Mouse (Mus musculus) kidney, adult 2 months (tissue): ENCODE data around the gene Atg10. TPM values are rescaled to one million over a fixed set of nuclear protein-coding genes. Genes with fewer than 3 reads are reported as not detected.

Experiments
- DNase-seq: peaks from one replicate; pipeline ENCODE4 v3.0.0; 2021
- H3K27ac ChIP-seq: fragments of 200-500 bp; 2 replicates; pipeline ENCODE4 v1.5.1; 2012; ENCODE audit warnings: low read depth, low read length, control low read depth, inconsistent platforms; ENCODE audit not compliant: insufficient read depth
- H3K27me3 ChIP-seq: fragments of 200-500 bp; replicated peaks from 2 replicates; pipeline ENCODE4 v1.6.1; 2012; ENCODE audit warnings: mild to moderate bottlenecking, moderate library complexity, low read length, inconsistent platforms; ENCODE audit not compliant: control insufficient read depth, insufficient read depth
- H3K36me3 ChIP-seq: fragments of 200-500 bp; 2 replicates; pipeline ENCODE4 v1.6.1; 2012; ENCODE audit warnings: mild to moderate bottlenecking, moderate library complexity, low read length, inconsistent platforms; ENCODE audit not compliant: control insufficient read depth, insufficient read depth
- H3K4me1 ChIP-seq: fragments of 200-500 bp; 2 replicates; pipeline ENCODE4 v1.6.1; 2011; ENCODE audit warnings: low read length; ENCODE audit not compliant: control insufficient read depth, insufficient read depth
- H3K4me3 ChIP-seq: fragments of 200-500 bp; 2 replicates; pipeline ENCODE4 v1.5.1; 2011; ENCODE audit warnings: mild to moderate bottlenecking, low read depth, low read length, control low read depth; ENCODE audit not compliant: insufficient read depth
- CTCF ChIP-seq: fragments of 200-500 bp; conservative IDR thresholded peaks from 2 replicates; pipeline ENCODE4 v1.5.1; 2011; ENCODE audit warnings: low read depth, mild to moderate bottlenecking, control low read depth, low read length, moderate library complexity, mixed read lengths; ENCODE audit not compliant: insufficient read depth, insufficient read length
- POLR2A ChIP-seq: fragments of 200-500 bp; IDR thresholded peaks from one replicate; pipeline ENCODE4 v1.6.1; 2011; ENCODE audit warnings: low read depth, low read length, control low read depth
- WGBS: fragments of 180-500 bp; shearing (Covaris S2); methylation state at CpG from one replicate; pipeline ENCODE4 v1.1.7; 2018; 5-methylcytosine and 5-hydroxymethylcytosine counted together
- polyA plus RNA-seq: library from polyadenylated mRNA; depleted of rRNA; stranded (reverse); fragments of >200 nt; gene quantifications from 2 replicates; pipeline ENCODE4 v1.2.3, GENCODE M21; 2012

Atg10 gene
- polyA plus RNA-seq, 1 experiment = 7.8 TPM

DNA sequence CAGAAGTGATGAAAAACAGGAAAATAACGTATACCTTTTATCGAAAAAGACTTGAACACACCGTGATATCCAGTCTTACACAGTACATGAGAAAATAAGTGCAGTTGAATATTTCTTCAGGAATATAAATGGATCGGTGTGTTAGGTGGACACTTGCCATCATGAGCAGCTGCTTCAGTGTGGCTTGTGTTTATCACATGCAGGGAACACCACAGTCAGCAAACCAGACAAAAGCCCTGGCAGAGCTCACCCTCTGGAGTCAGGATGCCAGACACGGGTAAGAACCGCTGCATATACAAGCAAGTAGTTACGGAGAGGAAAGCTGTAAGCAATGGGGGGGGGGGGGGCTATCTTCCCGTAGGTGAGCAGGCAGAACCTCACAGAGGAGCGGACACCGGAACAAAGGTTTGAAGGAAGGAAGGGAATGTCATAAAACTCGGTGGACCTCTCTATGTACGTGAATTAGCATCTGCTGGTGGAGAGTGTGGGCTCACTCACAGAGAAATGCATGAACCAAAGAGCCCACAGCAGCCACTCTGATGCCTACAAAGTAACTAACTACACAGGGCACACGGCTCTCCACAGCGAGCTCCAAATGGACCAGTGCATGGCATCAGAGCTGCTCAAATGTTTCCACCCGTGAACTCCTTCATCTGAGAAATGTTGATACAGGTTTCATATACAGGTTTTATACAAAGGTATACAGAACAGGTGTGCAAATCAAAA is 51.8 kb downstream of the Atg10 start:
- no peaks in the 10 kb centered on the region for H3K4me1 ChIP-seq
- H3K4me3 ChIP-seq = no peak overlapping the region
- TF ChIP-seq POLR2A (no peak), CTCF (no peak)
- WGBS = 80% methylated on average over 15 of the region's 15 CpGs
- no peak overlapping the region for H3K27ac ChIP-seq
- H3K36me3 ChIP-seq = no peaks in the 10 kb centered on the region
- no peaks in the 10 kb centered on the region for H3K27me3 ChIP-seq
- no peak for DNase-seq

DNA sequence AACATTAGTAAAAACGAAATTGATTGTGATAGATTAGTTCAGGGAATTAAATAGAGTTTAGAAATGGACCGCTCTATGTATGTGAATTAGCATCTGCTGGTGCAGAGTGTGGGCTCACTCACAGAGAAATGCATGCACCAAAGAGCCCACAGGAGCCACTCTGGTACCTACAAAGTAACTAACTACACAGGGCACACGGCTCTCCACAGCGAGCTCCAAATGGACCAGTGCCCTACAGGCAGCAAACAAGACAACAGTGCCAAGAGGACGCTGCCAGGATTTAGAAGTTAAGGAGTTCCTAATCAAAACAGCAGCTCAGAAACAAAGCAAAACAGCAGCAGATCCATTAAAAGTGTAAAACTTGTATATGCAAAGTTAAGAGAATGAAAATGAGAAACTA is 52.6 kb downstream of the Atg10 start:
- TF ChIP-seq CTCF (no peak), POLR2A (no peak)
- WGBS = 69% methylated on average over 5 of the region's 5 CpGs

DNA sequence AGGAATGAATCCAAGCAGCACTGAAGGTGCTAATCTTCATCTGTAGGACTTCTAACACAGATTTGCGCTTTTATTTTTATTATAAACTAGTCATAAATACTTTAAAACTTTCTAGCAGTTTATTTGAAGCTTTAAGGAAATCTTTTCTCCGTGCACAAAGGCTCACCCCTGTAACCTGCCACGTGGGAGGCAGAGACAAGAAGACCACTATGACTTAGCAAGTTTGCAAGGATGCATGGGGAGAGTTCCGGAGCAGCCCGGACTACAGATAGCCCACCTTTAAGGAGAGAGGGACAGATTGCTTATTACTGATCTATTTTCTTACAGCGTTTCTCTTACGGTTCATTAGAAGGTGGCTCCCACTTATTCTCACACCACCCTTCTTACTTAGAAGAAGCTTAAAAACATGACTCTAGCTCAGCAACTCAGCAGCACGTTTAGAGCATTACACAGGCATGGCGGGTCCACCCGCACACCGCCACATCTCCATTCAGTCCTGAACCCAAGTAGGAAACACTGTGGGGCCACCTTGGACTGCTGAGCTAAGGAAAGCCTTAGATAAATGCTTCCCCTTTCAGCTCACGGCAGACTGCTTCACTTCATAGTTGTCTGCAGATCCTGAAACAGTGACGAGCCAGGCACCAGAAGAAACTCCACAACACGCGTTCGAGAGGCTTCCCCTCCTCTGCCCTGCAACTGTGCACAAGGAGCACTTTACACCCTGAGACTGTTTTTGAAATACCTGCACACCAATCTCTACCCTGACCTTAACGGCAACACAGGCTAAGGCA is 54.0 kb downstream of the Atg10 start:
- DNase-seq = no peak
- Histone ChIP-seq H3K27me3 (no peaks in the 10 kb centered on the region), H3K4me3 (no peak overlapping the region), H3K27ac (no peak overlapping the region), H3K36me3 (no peaks in the 10 kb centered on the region), H3K4me1 (no peaks in the 10 kb centered on the region)
- no peak for TF ChIP-seq CTCF
- WGBS = 81% methylated on average over 17 of the region's 17 CpGs

More for the DNA sequence above, 52.6 kb downstream of the Atg10 start:
- DNase-seq = peak; percentile 11
- Histone ChIP-seq H3K36me3 (no peaks in the 10 kb centered on the region), H3K27ac (no peak overlapping the region), H3K27me3 (no peaks in the 10 kb centered on the region), H3K4me3 (no peak overlapping the region), H3K4me1 (no peaks in the 10 kb centered on the region)

DNA sequence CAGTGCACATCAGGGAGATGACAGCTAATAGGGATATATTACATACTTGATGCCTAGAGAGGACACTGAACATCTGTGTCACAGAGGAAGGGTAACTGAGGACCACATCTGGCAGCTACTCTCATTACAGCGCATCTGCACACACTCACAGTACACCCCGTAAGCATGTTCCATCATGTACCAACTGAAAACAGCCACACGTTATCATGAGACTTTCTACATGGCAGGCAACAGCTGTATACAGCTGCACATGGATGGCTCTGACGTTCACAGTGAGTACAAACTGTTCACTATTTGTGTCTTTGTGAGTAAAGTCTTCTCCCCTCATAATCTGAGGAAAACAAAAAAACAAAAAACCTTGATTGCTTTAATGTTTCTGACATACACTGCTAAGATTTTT is 55.3 kb downstream of the Atg10 start:
- Histone ChIP-seq H3K4me1 (no peaks in the 10 kb centered on the region), H3K27ac (no peak overlapping the region), H3K36me3 (no peaks in the 10 kb centered on the region), H3K4me3 (no peak overlapping the region), H3K27me3 (no peaks in the 10 kb centered on the region)
- WGBS = 88% methylated on average over 4 of the region's 4 CpGs
- DNase-seq = no peak
- TF ChIP-seq CTCF (no peak), POLR2A (no peak)

DNA sequence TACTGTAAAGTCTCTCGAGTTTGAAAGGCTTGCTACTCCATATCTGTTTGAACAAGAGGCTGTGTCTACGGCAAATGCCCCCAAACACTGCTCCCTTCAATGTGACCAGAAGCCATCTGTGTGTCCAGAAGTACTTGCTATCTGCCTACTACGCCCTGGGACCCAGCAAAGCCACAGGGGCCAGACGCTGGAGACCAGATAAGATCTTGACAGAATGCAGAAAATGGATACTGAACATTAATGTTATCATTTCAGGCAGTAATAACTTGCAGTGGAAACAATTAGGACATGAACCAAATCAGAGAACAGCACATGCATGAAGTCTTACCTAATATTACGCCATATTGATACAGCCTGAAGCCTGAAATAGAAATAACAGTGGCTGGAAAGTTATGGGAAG is 56.2 kb downstream of the Atg10 start:
- Histone ChIP-seq H3K27ac (no peak overlapping the region), H3K36me3 (no peaks in the 10 kb centered on the region), H3K27me3 (no peaks in the 10 kb centered on the region), H3K4me3 (no peak overlapping the region), H3K4me1 (no peaks in the 10 kb centered on the region)
- TF ChIP-seq CTCF (no peak), POLR2A (no peak)
- DNase-seq = no peak
- WGBS = 95% methylated on average over 5 of the region's 5 CpGs

DNA sequence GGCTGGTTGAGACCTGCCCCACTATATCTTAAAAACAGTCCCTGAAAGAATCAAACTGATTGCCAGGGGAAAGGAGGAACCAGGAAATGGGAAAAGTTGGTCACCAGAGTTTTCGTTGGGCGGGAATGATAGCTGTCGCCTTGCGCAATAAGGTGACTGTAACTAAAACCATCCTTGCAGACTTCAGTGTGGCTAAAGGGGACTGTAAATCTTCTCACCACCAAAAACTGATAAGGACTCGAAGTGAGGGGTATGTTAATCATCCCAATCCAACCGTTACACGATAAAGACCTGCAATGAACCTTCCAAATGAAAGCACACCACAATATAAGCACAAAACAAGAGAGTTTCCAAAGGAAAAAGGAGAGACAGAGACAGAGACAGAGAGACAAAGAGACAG is 57.5 kb downstream of the Atg10 start:
- Histone ChIP-seq H3K36me3 (no peaks in the 10 kb centered on the region), H3K4me3 (no peak overlapping the region), H3K27me3 (no peaks in the 10 kb centered on the region), H3K4me1 (no peaks in the 10 kb centered on the region), H3K27ac (no peak overlapping the region)
- WGBS = 72% methylated on average over 7 of the region's 7 CpGs
- DNase-seq = no peak
- no peak for TF ChIP-seq POLR2A
- no peak for TF ChIP-seq CTCF

DNA sequence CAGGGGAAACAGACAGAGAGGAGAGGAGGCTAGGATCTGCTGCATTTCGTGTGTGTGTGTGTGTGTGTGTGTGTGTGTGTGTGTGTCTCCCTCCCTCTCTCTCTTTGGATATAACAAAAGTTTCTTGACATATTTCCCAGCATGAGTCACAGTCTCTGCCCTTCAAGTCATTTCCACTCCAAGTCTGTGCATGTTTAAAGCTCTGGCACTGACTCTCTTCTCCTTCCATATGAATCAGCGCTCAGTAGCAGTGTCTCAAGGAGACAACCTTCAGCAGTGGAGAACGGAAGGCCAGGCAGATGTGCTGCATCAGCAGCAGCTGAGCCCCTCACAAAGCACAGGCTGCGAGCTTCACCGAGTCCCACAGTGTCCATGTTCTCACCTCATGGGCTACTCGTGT is 58.6 kb downstream of the Atg10 start:
- TF ChIP-seq CTCF = no peak
- TF ChIP-seq POLR2A = no peak
- H3K4me1 ChIP-seq = no peaks in the 10 kb centered on the region
- no peak overlapping the region for H3K27ac ChIP-seq
- no peak overlapping the region for H3K4me3 ChIP-seq
- WGBS = 74% methylated on average over 6 of the region's 6 CpGs
- DNase-seq = no peak
- no peaks in the 10 kb centered on the region for H3K27me3 ChIP-seq
- H3K36me3 ChIP-seq = no peaks in the 10 kb centered on the region
